Mouse (Mus musculus): ENCODE measurements at regions not wholly inside any gene's neighbourhood (a gene's known extent, or its start where the extent isn't known, plus 50 kb on each side); places are given as distances from the start of the nearest gene placed in this dataset.

GRCm38 (mm10) chr2:128356326-128356725, 230.5 kb downstream of the Bcl2l11 start:
- TF ChIP-seq CTCF (IDR thresholded peaks at IDR 0.05; ENCODE audit: low read depth): no peak
- TF ChIP-seq EP300 (IDR thresholded peaks at IDR 0.05; ENCODE audit: low read depth): no peak

Data from liver, embryonic 14.5 days (tissue).